Mouse (Mus musculus) MEL (cell line): ENCODE data around the gene Zfpm1.

Experiments
- CTCF ChIP-seq, 3 experiments: IDR thresholded peaks in 2 of 3; conservative IDR thresholded peaks in 1 of 3; 2 replicates each; pipeline ENCODE4 v1.5.1; 2011 to 2012; ENCODE audit warnings: low read length in 3 of 3, low read depth in 2 of 3, mild to moderate bottlenecking in 2 of 3, improper control_type of control experiment in 1 of 3, inconsistent platforms in 1 of 3, mixed read lengths in 1 of 3, moderate library complexity in 1 of 3; ENCODE audit not compliant: control insufficient read depth in 1 of 3, insufficient read depth in 1 of 3, poor library complexity in 1 of 3, severe bottlenecking in 1 of 3
- ETS1 ChIP-seq: IDR thresholded peaks from 2 replicates; pipeline ENCODE4 v1.6.1; 2012; ENCODE audit warnings: low read depth, mild to moderate bottlenecking, inconsistent platforms, low read length, improper control_type of control experiment, moderate library complexity
- GATA1 ChIP-seq: IDR thresholded peaks from 2 replicates; pipeline ENCODE4 v1.6.1; 2011; ENCODE audit warnings: low read depth, low read length, improper control_type of control experiment
- HCFC1 ChIP-seq: IDR thresholded peaks from 2 replicates; pipeline ENCODE4 v1.6.1; 2012; ENCODE audit warnings: low read depth, mild to moderate bottlenecking, inconsistent platforms, low read length, improper control_type of control experiment, moderate library complexity
- POLR2A ChIP-seq, 2 experiments: IDR thresholded peaks; 2 replicates each; pipeline ENCODE4 v1.6.1; 2011 to 2012; ENCODE audit warnings: low read length in 2 of 2, mild to moderate bottlenecking in 2 of 2, control low read depth in 1 of 2, improper control_type of control experiment in 1 of 2, low read depth in 1 of 2, moderate library complexity in 1 of 2; ENCODE audit not compliant: control insufficient read depth in 1 of 2, insufficient read depth in 1 of 2, poor library complexity in 1 of 2
- TAL1 ChIP-seq: IDR thresholded peaks from 2 replicates; pipeline ENCODE4 v1.6.1; 2012; ENCODE audit warnings: mild to moderate bottlenecking, inconsistent platforms, low read length, moderate library complexity, mixed read lengths
- UBTF ChIP-seq: IDR thresholded peaks from 2 replicates; pipeline ENCODE4 v1.6.1; 2012; ENCODE audit warnings: low read depth, mild to moderate bottlenecking, inconsistent platforms, low read length, improper control_type of control experiment, moderate library complexity, borderline replicate concordance; ENCODE audit not compliant: insufficient read depth
- USF1 ChIP-seq: IDR thresholded peaks from 2 replicates; pipeline ENCODE4 v1.6.1; 2014; ENCODE audit warnings: low read depth, mild to moderate bottlenecking, inconsistent platforms, low read length, improper control_type of control experiment, moderate library complexity
- ZNF384 ChIP-seq: IDR thresholded peaks from 2 replicates; pipeline ENCODE4 v1.6.1; 2012; ENCODE audit warnings: low read depth, mild to moderate bottlenecking, inconsistent platforms, low read length, improper control_type of control experiment

DNA sequence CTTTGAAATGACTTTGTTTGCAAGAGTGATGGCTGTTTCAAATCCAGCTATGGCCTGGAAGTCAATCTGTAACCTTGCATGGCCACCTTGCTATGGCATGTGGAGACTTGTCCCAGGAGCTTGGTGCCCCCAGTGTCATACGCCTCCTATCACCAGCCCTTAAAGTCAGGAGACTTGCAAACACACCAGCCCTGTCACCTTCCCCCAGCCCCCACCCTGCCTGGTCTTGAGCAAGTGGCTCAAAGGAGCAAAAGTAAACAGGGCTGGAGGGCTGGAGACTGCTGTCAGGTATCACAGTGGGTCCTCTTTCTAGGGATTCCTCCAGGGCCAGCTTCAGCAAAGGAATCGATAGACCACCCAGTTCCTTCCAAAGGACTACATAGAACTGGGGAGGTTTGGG is 29.2 kb downstream of the Zfpm1 start:
- TF ChIP-seq UBTF (no peak), USF1 (no peak), POLR2A (IDR thresholded peaks at IDR 0.05; ENCODE audit: control insufficient read depth in 1 of 2, insufficient read depth in 1 of 2, low read depth in 1 of 2, low read length in 2 of 2, poor library complexity in 1 of 2) (no peak), ZNF384 (no peak), CTCF (IDR thresholded peaks at IDR 0.05 in 2 of 3, conservative IDR thresholded peaks at IDR 0.05 in 1 of 3; ENCODE audit: control insufficient read depth in 1 of 3, insufficient read depth in 1 of 3, low read depth in 2 of 3, low read length in 3 of 3, poor library complexity in 1 of 3, severe bottlenecking in 1 of 3) (no peak), ETS1 (no peak), HCFC1 (no peak), TAL1 (no peak), GATA1 (no peak)
